Mouse (Mus musculus): ENCODE results near the gene Foxq1.

GRCm38 (mm10) chr13:31515261-31515660 lies 40.7 kb upstream of the Foxq1 start:
- TF ChIP-seq CTCF (IDR thresholded peaks at IDR 0.05; ENCODE audit: borderline replicate concordance, insufficient read depth, low read depth, low read length) = no peak
- TF ChIP-seq POLR2A (IDR thresholded peaks at IDR 0.05; ENCODE audit: borderline replicate concordance, insufficient read depth, low read length) = no peak
